Mouse (Mus musculus): ENCODE measurements around the gene Bsnd.

- TF ChIP-seq CHD2 (IDR thresholded peaks at IDR 0.05; ENCODE audit: low read depth, low read length) (no peak), HCFC1 (IDR thresholded peaks at IDR 0.05; ENCODE audit: borderline replicate concordance, insufficient read depth, low read length) (no peak), ZC3H11A (IDR thresholded peaks at IDR 0.05; ENCODE audit: borderline replicate concordance, low read depth, low read length) (no peak)
Measured at GRCm38 (mm10) chr4:106493639-106494038, 1.6 kb upstream of the Bsnd start.

All from ES-E14 (cell line).